Mouse (Mus musculus) NIH3T3 (cell line): ENCODE results near the gene Naa35.
A peak's percentile ranks its signal among the peaks of the same experiment; 100 is the strongest.

Source experiments
- DNase-seq: peaks from one replicate; pipeline ENCODE4 v3.0.0-alpha.2; 2012; ENCODE audit warnings: low read depth

The Naa35 gene

GRCm38 (mm10) chr13:59584947-59585647 is at the start of gene Naa35, which contains the start of gene Agtpbp1:
Gene Naa35, plus strand, starts transcription at chr13:59585259.
Gene Agtpbp1, minus strand, starts transcription at chr13:59585227.
- DNase-seq: peak; percentile 99

- no peak for DNase-seq
Observed at GRCm38 (mm10) chr13:59535746-59536145, 49.3 kb upstream of the Naa35 start.

- DNase-seq: no peak
Observed at GRCm38 (mm10) chr13:59536631-59537030, 48.4 kb upstream of the Naa35 start.

- DNase-seq: no peak
Observed at GRCm38 (mm10) chr13:59538661-59539060, 46.4 kb upstream of the Naa35 start.

- DNase-seq: no peak
Observed at GRCm38 (mm10) chr13:59540030-59540429, 45.0 kb upstream of the Naa35 start.

- DNase-seq: no peak
Observed at GRCm38 (mm10) chr13:59542411-59542810, 42.6 kb upstream of the Naa35 start.

- peak; percentile 11 for DNase-seq
Observed at GRCm38 (mm10) chr13:59547091-59547490, 38.0 kb upstream of the Naa35 start.

GRCm38 (mm10) chr13:59547716-59548115 is 37.3 kb upstream of the Naa35 start:
- DNase-seq: no peak

GRCm38 (mm10) chr13:59549318-59549798 is 35.7 kb upstream of the Naa35 start:
- no peak for DNase-seq

GRCm38 (mm10) chr13:59552286-59552685 is 32.8 kb upstream of the Naa35 start:
- no peak for DNase-seq

GRCm38 (mm10) chr13:59552751-59553150 is 32.3 kb upstream of the Naa35 start:
- no peak for DNase-seq

GRCm38 (mm10) chr13:59554772-59555505 is 30.1 kb upstream of the Naa35 start:
- DNase-seq: no peak

- DNase-seq: no peak
Observed at GRCm38 (mm10) chr13:59555613-59556192, 29.4 kb upstream of the Naa35 start.

GRCm38 (mm10) chr13:59556670-59557069 is 28.4 kb upstream of the Naa35 start:
- DNase-seq: peak; percentile 53

GRCm38 (mm10) chr13:59557185-59557985 is 27.7 kb upstream of the Naa35 start:
- DNase-seq: peak; percentile 94

- no peak for DNase-seq
Observed at GRCm38 (mm10) chr13:59558776-59559175, 26.3 kb upstream of the Naa35 start.

- peak; percentile 58 for DNase-seq
Observed at GRCm38 (mm10) chr13:59562471-59562870, 22.6 kb upstream of the Naa35 start.

GRCm38 (mm10) chr13:59564505-59564904 is 20.6 kb upstream of the Naa35 start:
- no peak for DNase-seq

GRCm38 (mm10) chr13:59564923-59565322 is 20.1 kb upstream of the Naa35 start:
- no peak for DNase-seq

GRCm38 (mm10) chr13:59565945-59566520 is 19.0 kb upstream of the Naa35 start:
- peak; percentile 40 for DNase-seq

GRCm38 (mm10) chr13:59571107-59571506 is 14.0 kb upstream of the Naa35 start:
- no peak for DNase-seq

- DNase-seq: peak; percentile 76
Observed at GRCm38 (mm10) chr13:59572549-59572948, 12.5 kb upstream of the Naa35 start.
